In the genomic region with DNA sequence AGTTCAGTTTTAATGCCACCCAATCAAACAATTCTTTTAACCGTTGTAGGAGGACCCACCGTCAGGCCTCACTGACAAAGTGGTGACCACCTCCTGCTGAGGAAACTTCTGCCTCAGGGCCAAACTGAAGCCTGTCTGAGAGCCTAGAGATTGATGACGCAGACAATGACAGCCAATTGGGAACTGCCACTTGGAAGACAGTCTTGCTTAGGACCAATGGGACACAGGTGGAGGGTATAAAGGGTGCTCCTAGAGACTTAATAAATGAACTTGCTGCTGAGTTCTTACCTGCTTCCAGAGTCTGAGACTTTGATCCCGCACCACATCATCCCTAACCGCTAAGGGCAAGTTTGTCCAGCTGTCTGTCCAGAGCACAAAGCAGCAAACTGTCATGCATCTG, we compare ENCODE assay signal across 15 mouse cellular contexts.
"Had no signal": no experiment of that assay in that cellular context is flagged by ENCODE, and none has a peak within 500 bp of the region (broad histone marks: within the 10 kb centered on the region; RNA-seq: fewer than 3 reads in every experiment).

No protein-coding gene starts in this region.

- H3K27me3 ChIP-seq: midbrain, embryonic 13.5 days; midbrain, embryonic 15.5 days; neural tube, embryonic 12.5 days had no signal

- H3K27ac ChIP-seq: lung, embryonic 15.5 days; macrophage; midbrain, embryonic 13.5 days; midbrain, embryonic 15.5 days; neural tube, embryonic 12.5 days had no signal

- H3K9ac ChIP-seq: lung, embryonic 15.5 days; midbrain, embryonic 13.5 days; midbrain, embryonic 15.5 days; neural tube, embryonic 12.5 days had no signal

- H3K4me1 ChIP-seq: megakaryocyte, embryonic 14.5 days; midbrain, embryonic 13.5 days; midbrain, embryonic 15.5 days; neural tube, embryonic 12.5 days had no signal

- H3K9me3 ChIP-seq: lung, embryonic 15.5 days; megakaryocyte, embryonic 14.5 days; midbrain, embryonic 13.5 days; midbrain, embryonic 15.5 days; neural tube, embryonic 12.5 days had no signal

- ATAC-seq: lung, postnatal 0 days; midbrain, embryonic 13.5 days; midbrain, embryonic 15.5 days had no signal

- DNase-seq: lung, adult 2 months; lung, postnatal 14 days; lung, postnatal 36 days; right cerebral cortex, postnatal 14 days; thymus, adult 18-20 months; thymus, postnatal 25 days; thymus, postnatal 4 days had no signal

- H3K4me3 ChIP-seq: lung, embryonic 15.5 days; megakaryocyte, embryonic 14.5 days; midbrain, embryonic 13.5 days; midbrain, embryonic 15.5 days; neural tube, embryonic 12.5 days had no signal

- H3K4me2 ChIP-seq: lung, embryonic 15.5 days; midbrain, embryonic 11.5 days; midbrain, embryonic 13.5 days; midbrain, embryonic 15.5 days; neural tube, embryonic 12.5 days had no signal

- H3K36me3 ChIP-seq: lung, embryonic 15.5 days; midbrain, embryonic 13.5 days; midbrain, embryonic 15.5 days; neural tube, embryonic 12.5 days had no signal
